29 mouse cellular contexts compared by ENCODE assay signal in the genomic region with DNA sequence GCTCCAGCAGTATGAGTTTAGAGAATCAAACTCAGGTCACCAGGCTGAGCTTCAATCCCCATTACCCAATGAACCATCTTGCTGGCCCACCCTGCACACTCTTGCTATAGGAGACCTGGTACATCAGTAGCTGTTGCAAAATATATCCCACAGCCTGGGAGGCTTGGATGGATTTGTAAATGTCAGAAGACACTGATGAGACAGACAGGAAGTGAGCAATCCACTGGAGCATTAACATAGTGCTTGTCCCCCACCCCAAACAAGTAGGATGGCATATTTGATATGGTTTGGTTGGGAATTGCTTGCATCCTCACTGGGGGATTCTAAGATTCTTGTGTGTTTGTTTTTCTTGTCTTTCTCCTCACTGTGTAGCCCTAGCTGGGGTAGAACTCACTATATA. TPM values are rescaled to one million over a fixed set of nuclear protein-coding genes. Genes with fewer than 3 reads are reported as not detected.
DNase-seq lines count a peak whose midpoint lies in the region; ATAC-seq and TF ChIP-seq lines count a peak whose summit lies in the region.
"Had no signal": no experiment of that assay in that cellular context is flagged by ENCODE, and none has a peak within 500 bp of the region (broad histone marks: within the 10 kb centered on the region; RNA-seq: fewer than 3 reads in every experiment).

No protein-coding gene starts in this region.

- in situ Hi-C loops in ES-E14 (cut with MboI; ENCODE audit: low sequenced_read_pairs in 2 of 2, unreplicated experiment in 2 of 2) = no loop called here

- no peak overlapping the region for H3K9ac ChIP-seq in lung, postnatal 0 days (replicated peaks; ENCODE audit: low read depth)
- no peak overlapping the region for H3K9ac ChIP-seq in ES-E14 (ENCODE audit: insufficient read depth, low read depth, low read length, poor library complexity, severe bottlenecking)
- no peak overlapping the region for H3K9ac ChIP-seq in stomach, postnatal 0 days (ENCODE audit: low read length)
- H3K9ac ChIP-seq: embryonic facial prominence, embryonic 13.5 days; forebrain, embryonic 13.5 days; heart, embryonic 12.5 days; heart, embryonic 15.5 days; hindbrain, embryonic 13.5 days had no signal

- no peak overlapping the region for H3K4me2 ChIP-seq in lung, postnatal 0 days (replicated peaks; ENCODE audit: low read depth, low read length)
- no peak overlapping the region for H3K4me2 ChIP-seq in stomach, postnatal 0 days (replicated peaks; ENCODE audit: low read depth)
- H3K4me2 ChIP-seq: embryonic facial prominence, embryonic 13.5 days; forebrain, embryonic 13.5 days; heart, embryonic 12.5 days; heart, embryonic 15.5 days; hindbrain, embryonic 13.5 days had no signal

- TF ChIP-seq CTCF in lung, postnatal 0 days (IDR thresholded peaks at IDR 0.05) = no peak
- no peak for TF ChIP-seq CTCF in small intestine, adult 2 months (IDR thresholded peaks at IDR 0.05; ENCODE audit: extremely low read depth, insufficient read length, insufficient replicate concordance, low read depth, low read length)
- TF ChIP-seq CTCF in stomach, postnatal 0 days (IDR thresholded peaks at IDR 0.05; ENCODE audit: low read depth) = no peak

- TF ChIP-seq EP300 in lung, postnatal 0 days (IDR thresholded peaks at IDR 0.05) = no peak
- TF ChIP-seq EP300 in stomach, postnatal 0 days (optimal IDR thresholded peaks at IDR 0.05) = no peak

- TF ChIP-seq POLR2A in small intestine, adult 2 months (IDR thresholded peaks at IDR 0.05; ENCODE audit: low read depth, low read length) = no peak

- peaks cover 3% of the 10 kb centered on the region; the same call in 1 of the 2 replicates for H3K4me1 ChIP-seq in lung, postnatal 0 days (ENCODE audit: insufficient read depth, low read depth, low read length)
- H3K4me1 ChIP-seq in ES-E14 (ENCODE audit: control insufficient read depth in 2 of 2, insufficient read depth in 2 of 2, low read length in 2 of 2, poor library complexity in 1 of 2) = peaks cover 16 to 20% of the 10 kb centered on the region in 2 experiments
- H3K4me1 ChIP-seq in small intestine, adult 2 months (ENCODE audit: control insufficient read depth, insufficient read depth, insufficient read length, low read length) = peaks cover 49% of the 10 kb centered on the region
- no peaks in the 10 kb centered on the region for H3K4me1 ChIP-seq in stomach, postnatal 0 days (replicated peaks; ENCODE audit: control insufficient read depth, insufficient read depth)
- H3K4me1 ChIP-seq: embryonic facial prominence, embryonic 10.5 days; embryonic facial prominence, embryonic 13.5 days; forebrain, embryonic 13.5 days; hindbrain, embryonic 10.5 days; hindbrain, embryonic 13.5 days had no signal

- H3K36me3 ChIP-seq in lung, postnatal 0 days (ENCODE audit: insufficient read depth, low read length) = no peaks in the 10 kb centered on the region
- no peaks in the 10 kb centered on the region for H3K36me3 ChIP-seq in ES-E14 (ENCODE audit: control insufficient read depth, insufficient read depth, low read length, poor library complexity, severe bottlenecking)
- no peaks in the 10 kb centered on the region for H3K36me3 ChIP-seq in small intestine, adult 2 months (ENCODE audit: control insufficient read depth, insufficient read depth, low read length)
- no peaks in the 10 kb centered on the region for H3K36me3 ChIP-seq in stomach, postnatal 0 days (ENCODE audit: control insufficient read depth, insufficient read depth, low read length)
- H3K36me3 ChIP-seq: embryonic facial prominence, embryonic 10.5 days; embryonic facial prominence, embryonic 13.5 days; heart, embryonic 12.5 days; heart, embryonic 15.5 days; hindbrain, embryonic 10.5 days; hindbrain, embryonic 13.5 days had no signal

- H3K27me3 ChIP-seq in lung, postnatal 0 days (replicated peaks; ENCODE audit: insufficient read depth, low read length) = no peaks in the 10 kb centered on the region
- H3K27me3 ChIP-seq in small intestine, adult 2 months (ENCODE audit: control insufficient read depth, insufficient read depth, low read length) = no peaks in the 10 kb centered on the region
- H3K27me3 ChIP-seq in stomach, postnatal 0 days (ENCODE audit: control insufficient read depth, insufficient read depth, low read length) = no peaks in the 10 kb centered on the region
- H3K27me3 ChIP-seq: heart, embryonic 15.5 days had no signal

- H3K27ac ChIP-seq in lung, postnatal 0 days (ENCODE audit: low read length) = peak overlapping the region; percentile 68
- peak overlapping the region; percentile 62; the same call in 1 of the 2 replicates for H3K27ac ChIP-seq in ES-E14 (ENCODE audit: insufficient read depth, low read depth, low read length, poor library complexity, severe bottlenecking)
- H3K27ac ChIP-seq in small intestine, adult 2 months (ENCODE audit: insufficient read depth, low read depth, low read length) = peak overlapping the region; percentile 35; the same call in 1 of the 2 replicates
- no peak overlapping the region for H3K27ac ChIP-seq in stomach, postnatal 0 days (replicated peaks)
- H3K27ac ChIP-seq: embryonic facial prominence, embryonic 10.5 days; embryonic facial prominence, embryonic 13.5 days; forebrain, embryonic 13.5 days; heart, embryonic 15.5 days; hindbrain, embryonic 10.5 days; hindbrain, embryonic 13.5 days had no signal

- DNase-seq in lung, postnatal 0 days (ENCODE audit: low spot score) = no peak
- DNase-seq in lung, adult 18-20 months = no peak
- no peak for DNase-seq in ES-E14 (ENCODE audit: low read depth, low spot score)
- DNase-seq in spleen, postnatal 10 days (ENCODE audit: low spot score in 2 of 2) = no peak
- no peak for DNase-seq in stomach, postnatal 0 days (ENCODE audit: low spot score)
- DNase-seq: adrenal gland, adult 8-10 months; adrenal gland, postnatal 25 days; cerebellum, adult 11-12 months; cerebellum, adult 8-10 months; cerebellum, postnatal 10 days; cerebellum, postnatal 36 days; embryo, embryonic 11 days; gastrocnemius, postnatal 10 days; gastrocnemius, postnatal 36 days; heart, postnatal 10 days; heart, postnatal 36 days had no signal

- H3K4me3 ChIP-seq in lung, postnatal 0 days (ENCODE audit: low read depth, low read length) = no peak overlapping the region
- no peak overlapping the region for H3K4me3 ChIP-seq in ES-E14 (ENCODE audit: insufficient read depth in 1 of 2, low read depth in 1 of 2, low read length in 2 of 2, poor library complexity in 1 of 2, severe bottlenecking in 1 of 2)
- no peak overlapping the region for H3K4me3 ChIP-seq in small intestine, adult 2 months (ENCODE audit: low read depth, low read length)
- H3K4me3 ChIP-seq in stomach, postnatal 0 days (ENCODE audit: low read depth, low read length) = no peak overlapping the region
- H3K4me3 ChIP-seq: embryonic facial prominence, embryonic 10.5 days; embryonic facial prominence, embryonic 13.5 days; erythroblast, embryonic 14.5 days; forebrain, embryonic 13.5 days; heart, embryonic 12.5 days; heart, embryonic 15.5 days; hindbrain, embryonic 10.5 days; hindbrain, embryonic 13.5 days had no signal

- no peaks in the 10 kb centered on the region for H3K9me3 ChIP-seq in lung, postnatal 0 days (ENCODE audit: low read length)
- H3K9me3 ChIP-seq in ES-E14 (ENCODE audit: control insufficient read depth, insufficient read depth, low read depth, low read length) = no peaks in the 10 kb centered on the region
- no peaks in the 10 kb centered on the region for H3K9me3 ChIP-seq in stomach, postnatal 0 days (ENCODE audit: control insufficient read depth, low read length)
- H3K9me3 ChIP-seq: embryonic facial prominence, embryonic 10.5 days; embryonic facial prominence, embryonic 13.5 days; forebrain, embryonic 13.5 days; heart, embryonic 12.5 days; heart, embryonic 15.5 days; hindbrain, embryonic 10.5 days; hindbrain, embryonic 13.5 days had no signal

- ATAC-seq in lung, postnatal 0 days = no peak
- no peak for ATAC-seq in stomach, postnatal 0 days (ENCODE audit: low FRiP score, low TSS enrichment)
- ATAC-seq: activated CD4-positive, CD25-positive, alpha-beta regulatory T cell, adult 4 months; forebrain, embryonic 13.5 days; forebrain, embryonic 16.5 days; hindbrain, embryonic 16.5 days had no signal

TF ChIP-seq in ES-E14, 5 proteins besides CTCF, POLR2A, EP300 and RAD21:
- TF ChIP-seq ZNF384 (IDR thresholded peaks at IDR 0.05; ENCODE audit: low read depth, low read length) = no peak
- no peak for TF ChIP-seq ZC3H11A (IDR thresholded peaks at IDR 0.05; ENCODE audit: borderline replicate concordance, low read depth, low read length)
- TF ChIP-seq MAFK (IDR thresholded peaks at IDR 0.05; ENCODE audit: insufficient read depth, low read depth, low read length) = no peak
- no peak for TF ChIP-seq CHD2 (IDR thresholded peaks at IDR 0.05; ENCODE audit: low read depth, low read length)
- no peak for TF ChIP-seq HCFC1 (IDR thresholded peaks at IDR 0.05; ENCODE audit: borderline replicate concordance, insufficient read depth, low read length)

RNA-seq across cellular contexts. Expression of a gene that starts 12.9 kb away (rescaled TPM):
- polyA plus RNA-seq in lung, postnatal 0 days (2015; fragmentation: Nextera tagmentation; extraction: Ambion mirVana) = 547 and 583 TPM in 2 replicates
- total RNA-seq in ES-E14 (2012; rRNA removed) = 8.4 and 24.1 TPM in 2 replicates
- 1,043 and 2,448 TPM in 2 replicates for polyA plus RNA-seq in small intestine, adult 2 months (2012; rRNA removed)
- 15.4 and 16.2 TPM in 2 replicates for polyA plus RNA-seq in stomach, postnatal 0 days (2015; fragmentation: Nextera tagmentation; extraction: Ambion mirVana)
- total RNA-seq: gastrocnemius, postnatal 10 days; gastrocnemius, postnatal 36 days had no signal
- polyA plus RNA-seq: activated CD4-positive, CD25-positive, alpha-beta regulatory T cell, adult 4 months had no signal

RNA-seq across cellular contexts. Expression of a gene that starts 26.3 kb away (rescaled TPM):
- 28.2 and 29.2 TPM in 2 replicates for polyA plus RNA-seq in lung, postnatal 0 days (2015; fragmentation: Nextera tagmentation; extraction: Ambion mirVana)
- 150 and 350 TPM in 2 replicates for total RNA-seq in ES-E14 (2012; rRNA removed)
- 112 and 571 TPM in 2 replicates for polyA plus RNA-seq in small intestine, adult 2 months (2012; rRNA removed)
- polyA plus RNA-seq in stomach, postnatal 0 days (2015; fragmentation: Nextera tagmentation; extraction: Ambion mirVana) = 43.8 and 51.6 TPM in 2 replicates
- total RNA-seq: adrenal gland, adult 8-10 months; adrenal gland, postnatal 25 days; gastrocnemius, adult 18-20 months; gastrocnemius, postnatal 10 days; gastrocnemius, postnatal 36 days; heart, postnatal 36 days had no signal
- polyA plus RNA-seq: activated CD4-positive, CD25-positive, alpha-beta regulatory T cell, adult 4 months; erythroblast, embryonic 14.5 days; forebrain, embryonic 13.5 days; forebrain, embryonic 16.5 days; hindbrain, embryonic 13.5 days; hindbrain, embryonic 16.5 days had no signal

RNA-seq across cellular contexts. Expression of a gene that starts 35.9 kb away (rescaled TPM):
- 72.9 and 80.9 TPM in 2 replicates for polyA plus RNA-seq in lung, postnatal 0 days (2015; fragmentation: Nextera tagmentation; extraction: Ambion mirVana)
- total RNA-seq in ES-E14 (2012; rRNA removed) = 64.8 and 105 TPM in 2 replicates
- 48.1 and 90.7 TPM in 2 replicates for polyA plus RNA-seq in small intestine, adult 2 months (2012; rRNA removed)
- 56.5 and 64.0 TPM in 2 replicates for polyA plus RNA-seq in stomach, postnatal 0 days (2015; fragmentation: Nextera tagmentation; extraction: Ambion mirVana)

RNA-seq across cellular contexts. Expression of a gene that starts 40.9 kb away (rescaled TPM):
- 33.7 and 35.5 TPM in 2 replicates for polyA plus RNA-seq in lung, postnatal 0 days (2015; fragmentation: Nextera tagmentation; extraction: Ambion mirVana)
- 15.6 and 17.3 TPM in 2 replicates for total RNA-seq in ES-E14 (2012; rRNA removed)
- polyA plus RNA-seq in small intestine, adult 2 months (2012; rRNA removed) = 8.2 and 21.4 TPM in 2 replicates
- polyA plus RNA-seq in stomach, postnatal 0 days (2015; fragmentation: Nextera tagmentation; extraction: Ambion mirVana) = 9.4 and 10.2 TPM in 2 replicates

RNA-seq across cellular contexts. Expression of a gene that starts 50.2 kb away (rescaled TPM):
- 5.5 and 5.8 TPM in 2 replicates for polyA plus RNA-seq in lung, postnatal 0 days (2015; fragmentation: Nextera tagmentation; extraction: Ambion mirVana)
- total RNA-seq in ES-E14 (2012; rRNA removed) = 9.5 and 14.6 TPM in 2 replicates
- polyA plus RNA-seq in small intestine, adult 2 months (2012; rRNA removed) = 4.6 and 5.1 TPM in 2 replicates
- polyA plus RNA-seq in stomach, postnatal 0 days (2015; fragmentation: Nextera tagmentation; extraction: Ambion mirVana) = 5.3 TPM in 2 replicates

Comparison
In these comparisons a context has a peak if more than half of its experiments do, and no peak if none do; other contexts are left out.
1. RNA of a gene that starts 12.9 kb away (polyA plus RNA-seq): 1,043 to 2,448 TPM in small intestine, adult 2 months and 547 to 583 TPM in lung, postnatal 0 days; 15.4 to 16.2 TPM in stomach, postnatal 0 days; every median in the first group is over 10 times any median in the second.